Mouse (Mus musculus) CH12.LX (cell line): ENCODE results near the gene Ralbp1. TPM values are rescaled to one million over a fixed set of nuclear protein-coding genes. Genes with fewer than 3 reads are reported as not detected.

Experiments
- DNase-seq: peaks from one replicate; pipeline ENCODE4 v3.0.0-alpha.2; 2013; ENCODE audit errors: extremely low read depth
- H3K27ac ChIP-seq: 2 replicates; pipeline ENCODE4 v1.5.1; 2012; ENCODE audit warnings: low read depth, mild to moderate bottlenecking, control low read depth, moderate library complexity; ENCODE audit not compliant: insufficient read depth
- H3K27me3 ChIP-seq: replicated peaks from 2 replicates; pipeline ENCODE3; 2012; ENCODE audit warnings: inconsistent platforms
- H3K36me3 ChIP-seq, 2 experiments: replicated peaks in 1 of 2; 2 replicates each; pipeline versions ENCODE3 to v1.6.1; 2012; ENCODE audit warnings: inconsistent platforms in 1 of 2, low read length in 1 of 2, mild to moderate bottlenecking in 1 of 2, mixed read lengths in 1 of 2, moderate library complexity in 1 of 2; ENCODE audit not compliant: control insufficient read depth in 1 of 2, insufficient read depth in 1 of 2
- H3K4me1 ChIP-seq, 2 experiments: 2 replicates each; pipeline ENCODE4 v1.6.1; 2012; ENCODE audit warnings: inconsistent platforms in 1 of 2, moderate library complexity in 1 of 2; ENCODE audit not compliant: insufficient read depth in 2 of 2, control insufficient read depth in 1 of 2
- H3K4me2 ChIP-seq: 2 replicates; pipeline ENCODE4 v1.6.1; 2012; ENCODE audit warnings: low read depth, mild to moderate bottlenecking, control low read depth; ENCODE audit not compliant: poor library complexity, insufficient read depth, severe bottlenecking
- H3K4me3 ChIP-seq, 3 experiments: fragments of 150-350 bp in 1 of 3; sonication (generic) in 1 of 3; replicated peaks in 1 of 3; 2 replicates each; pipeline versions ENCODE3 to v1.5.1; 2011 to 2012; ENCODE audit warnings: low read depth in 2 of 3, low read length in 2 of 3, mild to moderate bottlenecking in 2 of 3, moderate library complexity in 2 of 3, control low read depth in 1 of 3, improper control_type of control experiment in 1 of 3, inconsistent platforms in 1 of 3, mixed read lengths in 1 of 3; ENCODE audit not compliant: poor library complexity in 1 of 3
- H3K79me2 ChIP-seq: replicated peaks from 2 replicates; pipeline ENCODE4 v1.6.1; 2012; ENCODE audit warnings: mild to moderate bottlenecking, moderate library complexity; ENCODE audit not compliant: control insufficient read depth, poor library complexity, insufficient read depth, severe bottlenecking; ENCODE audit errors: extremely low read depth
- H3K9ac ChIP-seq: 2 replicates; pipeline ENCODE4 v1.6.1; 2012; ENCODE audit warnings: low read depth, mild to moderate bottlenecking, control low read depth, moderate library complexity; ENCODE audit not compliant: insufficient read depth
- H3K9me3 ChIP-seq: replicated peaks from 2 replicates; pipeline ENCODE3; 2012; ENCODE audit warnings: low read length, inconsistent platforms, mixed read lengths
- BHLHE40 ChIP-seq: IDR thresholded peaks from 2 replicates; pipeline ENCODE4 v1.6.1; 2011; ENCODE audit warnings: mild to moderate bottlenecking, low read depth, low read length, improper control_type of control experiment
- CHD1 ChIP-seq: IDR thresholded peaks from 2 replicates; pipeline ENCODE4 v1.6.1; 2012; ENCODE audit warnings: low read depth, low read length, improper control_type of control experiment, inconsistent platforms
- E2F4 ChIP-seq: IDR thresholded peaks from 2 replicates; pipeline ENCODE4 v1.6.1; 2011; ENCODE audit warnings: low read depth, low read length, improper control_type of control experiment; ENCODE audit not compliant: insufficient replicate concordance
- ELF1 ChIP-seq: IDR thresholded peaks from 2 replicates; pipeline ENCODE4 v1.6.1; 2014; ENCODE audit warnings: low read depth, mild to moderate bottlenecking, inconsistent platforms, low read length, improper control_type of control experiment
- EP300 ChIP-seq: IDR thresholded peaks from 2 replicates; pipeline ENCODE4 v1.6.1; 2011; ENCODE audit warnings: low read length, improper control_type of control experiment
- ETS1 ChIP-seq: conservative IDR thresholded peaks from 2 replicates; pipeline ENCODE4 v1.6.1; 2012; ENCODE audit warnings: low read depth, mild to moderate bottlenecking, inconsistent platforms, low read length, improper control_type of control experiment, moderate library complexity
- GABPA ChIP-seq: IDR thresholded peaks from 2 replicates; pipeline ENCODE4 v1.6.1; 2012; ENCODE audit warnings: low read depth, low read length, improper control_type of control experiment, inconsistent platforms; ENCODE audit not compliant: insufficient replicate concordance
- JUN ChIP-seq: IDR thresholded peaks from 2 replicates; pipeline ENCODE4 v1.6.1; 2011; ENCODE audit warnings: low read depth, mild to moderate bottlenecking, low read length, improper control_type of control experiment, moderate library complexity; ENCODE audit not compliant: insufficient read depth
- KAT2A ChIP-seq: IDR thresholded peaks from 2 replicates; pipeline ENCODE4 v1.6.1; 2012; ENCODE audit warnings: low read length, improper control_type of control experiment, inconsistent platforms; ENCODE audit not compliant: insufficient replicate concordance
- MAFK ChIP-seq: IDR thresholded peaks from 2 replicates; pipeline ENCODE4 v1.6.1; 2011; ENCODE audit warnings: low read length, improper control_type of control experiment; ENCODE audit not compliant: insufficient replicate concordance
- MAZ ChIP-seq: IDR thresholded peaks from 2 replicates; pipeline ENCODE4 v1.6.1; 2012; ENCODE audit warnings: low read depth, mild to moderate bottlenecking, inconsistent platforms, low read length, improper control_type of control experiment, moderate library complexity
- MEF2A ChIP-seq: IDR thresholded peaks from 2 replicates; pipeline ENCODE4 v1.6.1; 2014; ENCODE audit warnings: low read depth, mild to moderate bottlenecking, inconsistent platforms, low read length, improper control_type of control experiment, borderline replicate concordance
- MYC ChIP-seq: IDR thresholded peaks from 2 replicates; pipeline ENCODE4 v1.6.1; 2011; ENCODE audit warnings: low read depth, mild to moderate bottlenecking, improper control_type of control experiment, low read length
- NRF1 ChIP-seq: IDR thresholded peaks from 2 replicates; pipeline ENCODE4 v1.6.1; 2014; ENCODE audit warnings: low read depth, mild to moderate bottlenecking, inconsistent platforms, low read length, improper control_type of control experiment, moderate library complexity
- PAX5 ChIP-seq: IDR thresholded peaks from 2 replicates; pipeline ENCODE4 v1.6.1; 2012; ENCODE audit warnings: low read length, inconsistent platforms, mixed read lengths
- POLR2A ChIP-seq: IDR thresholded peaks from 2 replicates; pipeline ENCODE4 v1.6.1; 2011; ENCODE audit warnings: low read depth, mild to moderate bottlenecking, improper control_type of control experiment, low read length
- POLR2AphosphoS2 ChIP-seq: IDR thresholded peaks from 2 replicates; pipeline ENCODE4 v1.6.1; 2011; ENCODE audit warnings: low read depth, low read length, improper control_type of control experiment
- RCOR1 ChIP-seq: conservative IDR thresholded peaks from 2 replicates; pipeline ENCODE4 v1.6.1; 2012; ENCODE audit warnings: low read depth, mild to moderate bottlenecking, inconsistent platforms, low read length, improper control_type of control experiment
- TBP ChIP-seq: conservative IDR thresholded peaks from 2 replicates; pipeline ENCODE4 v1.6.1; 2011; ENCODE audit warnings: low read depth, low read length, improper control_type of control experiment
- TCF12 ChIP-seq: IDR thresholded peaks from 2 replicates; pipeline ENCODE4 v1.6.1; 2014; ENCODE audit warnings: low read depth, mild to moderate bottlenecking, inconsistent platforms, low read length, improper control_type of control experiment
- USF2 ChIP-seq: conservative IDR thresholded peaks from 2 replicates; pipeline ENCODE4 v1.6.1; 2011; ENCODE audit warnings: low read depth, low read length, improper control_type of control experiment
- dilution Hi-C: fragments of 300-500 bp; cut with MboI; formaldehyde crosslinking; loops from 2 replicates; pipeline ENCODE4 v1.14.3; 2020; ENCODE audit warnings: low sequenced_read_pairs; ENCODE audit not compliant: extremely low pct_unique_long_range_greater_than_20kb, extremely low pct_ligation_motif_present
- in situ Hi-C: fragments of 300-500 bp; cut with MboI; formaldehyde crosslinking; loops from 3 replicates; pipeline ENCODE4 v1.14.3; 2019; ENCODE audit warnings: low sequenced_read_pairs, low pct_ligation_motif_present, low pct_unique_long_range_greater_than_20kb, mixed read lengths
- polyA plus RNA-seq: library from polyadenylated mRNA; unstranded; fragments of >175 nt; gene quantifications from 2 replicates; pipeline ENCODE4 v1.2.1, GENCODE M21; 2012; ENCODE audit warnings: low read depth; ENCODE audit not compliant: insufficient read length
- total RNA-seq, 2 experiments: library from RNA; depleted of rRNA; stranded (reverse); fragments of 300-350 nt in 1 of 2; fragments of >200 nt in 1 of 2; gene quantifications; 2 replicates each; pipeline ENCODE4 v1.2.3; 2012 to 2014

Gene Ralbp1
- total and polyA plus RNA-seq, 3 experiments, result 25.3 to 27.2 (median 26.5) TPM

DNA sequence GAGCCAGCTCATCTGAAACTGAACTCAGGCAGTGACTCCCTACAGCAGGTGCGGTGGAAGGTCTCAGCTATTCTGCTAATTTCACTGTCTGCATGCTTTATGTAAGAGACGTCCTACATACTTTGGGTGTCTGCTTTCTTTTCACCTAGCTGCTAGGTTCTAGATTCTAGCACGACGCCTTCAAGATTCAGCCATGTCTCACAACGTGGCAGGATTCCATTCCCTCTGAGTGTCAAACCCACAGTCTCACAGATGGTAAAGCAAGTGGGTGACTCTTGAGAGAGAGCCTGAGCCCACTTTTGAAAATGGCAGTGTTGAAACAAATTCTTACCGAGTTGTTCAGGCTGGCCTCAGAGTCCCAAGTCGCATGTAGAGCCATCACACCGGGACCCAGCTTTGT is 18.2 kb upstream of the Ralbp1 start:
- Histone ChIP-seq H3K9ac (no peak overlapping the region), H3K4me3 (no peak overlapping the region), H3K36me3 (no peaks in the 10 kb centered on the region), H3K4me1 (no peaks in the 10 kb centered on the region), H3K27ac (no peak overlapping the region), H3K79me2 (no peaks in the 10 kb centered on the region), H3K9me3 (peaks cover 5% of the 10 kb centered on the region), H3K4me2 (no peak overlapping the region), H3K27me3 (no peaks in the 10 kb centered on the region)
- in situ Hi-C loops, result no loop called here
- dilution Hi-C loops, result no loop called here
- no peak for TF ChIP-seq ELF1
- TF ChIP-seq NRF1, result no peak
- no peak for TF ChIP-seq EP300
- no peak for TF ChIP-seq JUN
- no peak for TF ChIP-seq MAFK
- no peak for TF ChIP-seq MYC
- no peak for TF ChIP-seq POLR2AphosphoS2
- no peak for TF ChIP-seq TCF12
- no peak for TF ChIP-seq KAT2A
- TF ChIP-seq E2F4, result no peak
- TF ChIP-seq CHD1, result no peak
- no peak for TF ChIP-seq USF2
- TF ChIP-seq TBP, result no peak
- no peak for TF ChIP-seq GABPA
- DNase-seq, result no peak

DNA sequence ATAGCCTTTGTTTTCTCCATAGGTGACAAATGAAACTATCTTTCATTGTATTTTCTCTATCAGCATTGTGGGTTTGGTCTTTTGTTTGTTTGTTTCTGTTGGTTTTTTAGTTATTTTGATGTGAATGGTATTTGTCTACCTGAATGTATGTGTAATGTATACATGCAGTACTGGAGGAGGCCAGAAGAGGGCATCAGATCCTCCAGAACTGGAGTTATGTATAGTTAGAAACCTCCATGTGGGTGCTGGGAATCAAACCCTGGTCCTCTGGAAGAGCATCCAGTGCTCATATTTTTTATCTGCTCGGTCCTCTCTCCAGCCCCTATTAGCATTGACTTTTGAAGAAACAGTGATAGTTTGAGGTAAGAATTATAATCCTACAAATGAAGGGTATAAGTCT is 17.4 kb upstream of the Ralbp1 start:
- H3K4me3 ChIP-seq, result no peak overlapping the region
- no peaks in the 10 kb centered on the region for H3K4me1 ChIP-seq
- DNase-seq, result no peak
- no peaks in the 10 kb centered on the region for H3K79me2 ChIP-seq
- H3K9ac ChIP-seq, result no peak overlapping the region
- H3K4me2 ChIP-seq, result no peak overlapping the region
- in situ Hi-C loops, result no loop called here
- TF ChIP-seq POLR2A (no peak), KAT2A (no peak), ETS1 (no peak), POLR2AphosphoS2 (no peak), GABPA (no peak)
- TF ChIP-seq, all 38 proteins: peak for 0
- Histone ChIP-seq H3K9me3 (peaks cover 5% of the 10 kb centered on the region), H3K36me3 (no peaks in the 10 kb centered on the region), H3K27ac (no peak overlapping the region), H3K27me3 (no peaks in the 10 kb centered on the region)
- dilution Hi-C loops, result no loop called here

DNA sequence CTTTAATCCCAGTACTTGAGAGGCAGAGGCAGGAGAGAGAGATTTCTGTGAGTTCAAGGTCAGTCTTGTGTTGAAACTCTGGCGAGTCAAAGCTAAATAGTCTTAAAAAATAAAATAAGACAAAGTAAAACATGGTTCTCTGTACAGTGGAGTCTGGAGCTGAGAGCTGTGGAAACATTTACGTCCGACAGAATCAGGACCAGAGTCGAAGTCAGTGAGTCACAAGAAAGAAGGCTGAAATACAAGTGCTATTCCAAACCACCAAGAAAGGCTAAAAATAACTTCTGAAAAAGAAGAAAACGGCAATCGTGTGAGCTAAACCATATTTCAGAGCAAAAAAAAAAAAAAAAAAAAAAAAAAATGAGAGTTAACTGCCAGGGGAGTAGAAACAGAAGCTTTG is 16.7 kb upstream of the Ralbp1 start:
- DNase-seq, result no peak
- Histone ChIP-seq H3K4me2 (no peak overlapping the region), H3K4me1 (no peaks in the 10 kb centered on the region), H3K4me3 (no peak overlapping the region), H3K9me3 (peaks cover 5% of the 10 kb centered on the region), H3K36me3 (no peaks in the 10 kb centered on the region), H3K27ac (no peak overlapping the region), H3K9ac (no peak overlapping the region), H3K27me3 (no peaks in the 10 kb centered on the region), H3K79me2 (no peaks in the 10 kb centered on the region)
- in situ Hi-C loops, result no loop called here
- no peak for TF ChIP-seq MAZ
- no peak for TF ChIP-seq PAX5
- TF ChIP-seq POLR2A, result no peak
- TF ChIP-seq BHLHE40, result no peak
- no peak for TF ChIP-seq TBP
- no peak for TF ChIP-seq MAFK
- no peak for TF ChIP-seq MEF2A
- no peak for TF ChIP-seq E2F4
- TF ChIP-seq MYC, result no peak
- TF ChIP-seq RCOR1, result no peak
- dilution Hi-C loops, result no loop called here
